Mouse (Mus musculus): ENCODE measurements around the gene Pla2g4a. TPM values are rescaled to one million over a fixed set of nuclear protein-coding genes. Genes with fewer than 3 reads are reported as not detected.
"Not testable (repeated sequence)": the region's sequence is repeated elsewhere in the genome, so short reads cannot be mapped to it uniquely, and the experiment has no call there.

Pla2g4a gene
- polyA plus RNA-seq, 1 experiment from 2014 or later, result 0.89 TPM

GRCm38 (mm10) chr1:149950656-149951055, 10.4 kb downstream of the Pla2g4a start:
- no peaks in the 10 kb centered on the region for H3K4me1 ChIP-seq (replicated peaks)
- no peaks in the 10 kb centered on the region for H3K27me3 ChIP-seq
- no peak overlapping the region for H3K4me3 ChIP-seq (replicated peaks)
- H3K36me3 ChIP-seq, result no peaks in the 10 kb centered on the region
- WGBS, result 81% methylated on average over 3 of the region's 3 CpGs
- no peak overlapping the region for H3K9ac ChIP-seq (replicated peaks)
- H3K27ac ChIP-seq, result no peak overlapping the region
- H3K4me2 ChIP-seq (replicated peaks), result no peak overlapping the region
- no peaks in the 10 kb centered on the region for H3K9me3 ChIP-seq
- ATAC-seq, result no peak

GRCm38 (mm10) chr1:149950254-149950653, 10.8 kb downstream of the Pla2g4a start:
- H3K4me3 ChIP-seq (replicated peaks), result no peak overlapping the region
- no peak overlapping the region for H3K4me2 ChIP-seq (replicated peaks)
- no peaks in the 10 kb centered on the region for H3K36me3 ChIP-seq
- no peak overlapping the region for H3K9ac ChIP-seq (replicated peaks)
- ATAC-seq, result no peak
- 86% methylated on average over 1 of the region's 1 CpGs for WGBS
- H3K27me3 ChIP-seq, result no peaks in the 10 kb centered on the region
- H3K27ac ChIP-seq, result no peak overlapping the region
- no peaks in the 10 kb centered on the region for H3K4me1 ChIP-seq (replicated peaks)
- H3K9me3 ChIP-seq, result no peaks in the 10 kb centered on the region

- no peak overlapping the region for H3K27ac ChIP-seq
- no peaks in the 10 kb centered on the region for H3K27me3 ChIP-seq
- H3K9me3 ChIP-seq, result no peaks in the 10 kb centered on the region
- H3K4me3 ChIP-seq (replicated peaks), result no peak overlapping the region
- no peak for ATAC-seq
- H3K4me2 ChIP-seq (replicated peaks), result no peak overlapping the region
- 100% methylated on average over 1 of the region's 1 CpGs for WGBS
- H3K4me1 ChIP-seq (replicated peaks), result no peaks in the 10 kb centered on the region
- no peaks in the 10 kb centered on the region for H3K36me3 ChIP-seq
- no peak overlapping the region for H3K9ac ChIP-seq (replicated peaks)
Measured at GRCm38 (mm10) chr1:149949334-149949733, 11.8 kb downstream of the Pla2g4a start.

GRCm38 (mm10) chr1:149948066-149948825, 12.8 kb downstream of the Pla2g4a start:
- no peak overlapping the region for H3K4me3 ChIP-seq (replicated peaks)
- no peak overlapping the region for H3K27ac ChIP-seq
- H3K9me3 ChIP-seq, result no peaks in the 10 kb centered on the region
- no peak overlapping the region for H3K9ac ChIP-seq (replicated peaks)
- H3K36me3 ChIP-seq, result no peaks in the 10 kb centered on the region
- WGBS, result 88% methylated on average over 8 of the region's 8 CpGs
- ATAC-seq, result no peak
- no peak overlapping the region for H3K4me2 ChIP-seq (replicated peaks)
- H3K27me3 ChIP-seq, result no peaks in the 10 kb centered on the region
- no peaks in the 10 kb centered on the region for H3K4me1 ChIP-seq (replicated peaks)

GRCm38 (mm10) chr1:149946993-149947392, 14.1 kb downstream of the Pla2g4a start:
- H3K36me3 ChIP-seq, result no peaks in the 10 kb centered on the region
- no peak overlapping the region for H3K27ac ChIP-seq
- no peaks in the 10 kb centered on the region for H3K9me3 ChIP-seq
- no peak for ATAC-seq
- no peaks in the 10 kb centered on the region for H3K4me1 ChIP-seq (replicated peaks)
- no peak overlapping the region for H3K9ac ChIP-seq (replicated peaks)
- H3K4me3 ChIP-seq (replicated peaks), result no peak overlapping the region
- 68% methylated on average over 5 of the region's 5 CpGs for WGBS
- H3K4me2 ChIP-seq (replicated peaks), result no peak overlapping the region
- no peaks in the 10 kb centered on the region for H3K27me3 ChIP-seq

- no peaks in the 10 kb centered on the region for H3K36me3 ChIP-seq
- no peaks in the 10 kb centered on the region for H3K4me1 ChIP-seq (replicated peaks)
- no peak overlapping the region for H3K4me2 ChIP-seq (replicated peaks)
- no peaks in the 10 kb centered on the region for H3K9me3 ChIP-seq
- no peak for ATAC-seq
- 93% methylated on average over 3 of the region's 3 CpGs for WGBS
- no peak overlapping the region for H3K27ac ChIP-seq
- no peak overlapping the region for H3K4me3 ChIP-seq (replicated peaks)
- no peak overlapping the region for H3K9ac ChIP-seq (replicated peaks)
- H3K27me3 ChIP-seq, result no peaks in the 10 kb centered on the region
Measured at GRCm38 (mm10) chr1:149946432-149946831, 14.7 kb downstream of the Pla2g4a start.

- H3K4me3 ChIP-seq (replicated peaks), result no peak overlapping the region
- H3K9me3 ChIP-seq, result no peaks in the 10 kb centered on the region
- H3K4me1 ChIP-seq (replicated peaks), result no peaks in the 10 kb centered on the region
- no peak overlapping the region for H3K9ac ChIP-seq (replicated peaks)
- H3K4me2 ChIP-seq (replicated peaks), result no peak overlapping the region
- WGBS, result 77% methylated on average over 2 of the region's 2 CpGs
- H3K27me3 ChIP-seq, result no peaks in the 10 kb centered on the region
- no peaks in the 10 kb centered on the region for H3K36me3 ChIP-seq
- no peak for ATAC-seq
- H3K27ac ChIP-seq, result no peak overlapping the region
Measured at GRCm38 (mm10) chr1:149943611-149944010, 17.5 kb downstream of the Pla2g4a start.

- Histone ChIP-seq H3K4me1 (replicated peaks) (no peaks in the 10 kb centered on the region), H3K36me3 (no peaks in the 10 kb centered on the region), H3K27ac (no peak overlapping the region), H3K4me3 (replicated peaks) (no peak overlapping the region), H3K9me3 (no peaks in the 10 kb centered on the region), H3K9ac (replicated peaks) (no peak overlapping the region), H3K4me2 (replicated peaks) (no peak overlapping the region), H3K27me3 (no peaks in the 10 kb centered on the region)
- WGBS, result 88% methylated on average over 1 of the region's 1 CpGs
- no peak for ATAC-seq
Measured at GRCm38 (mm10) chr1:149940301-149940700, 20.8 kb downstream of the Pla2g4a start.

GRCm38 (mm10) chr1:149939261-149940032, 21.6 kb downstream of the Pla2g4a start:
- Histone ChIP-seq H3K4me3 (replicated peaks) (no peak overlapping the region), H3K27me3 (no peaks in the 10 kb centered on the region), H3K36me3 (no peaks in the 10 kb centered on the region), H3K27ac (no peak overlapping the region), H3K4me2 (replicated peaks) (no peak overlapping the region), H3K9me3 (no peaks in the 10 kb centered on the region), H3K4me1 (replicated peaks) (no peaks in the 10 kb centered on the region), H3K9ac (replicated peaks) (no peak overlapping the region)
- ATAC-seq, result no peak
- 91% methylated on average over 9 of the region's 9 CpGs for WGBS

GRCm38 (mm10) chr1:149937825-149938224, 23.3 kb downstream of the Pla2g4a start:
- Histone ChIP-seq H3K27ac (no peak overlapping the region), H3K9me3 (no peaks in the 10 kb centered on the region), H3K4me2 (replicated peaks) (no peak overlapping the region), H3K9ac (replicated peaks) (no peak overlapping the region), H3K36me3 (no peaks in the 10 kb centered on the region), H3K4me3 (replicated peaks) (no peak overlapping the region), H3K27me3 (no peaks in the 10 kb centered on the region), H3K4me1 (replicated peaks) (no peaks in the 10 kb centered on the region)
- ATAC-seq, result no peak
- WGBS, result 88% methylated on average over 4 of the region's 4 CpGs

GRCm38 (mm10) chr1:149929140-149929539, 31.9 kb downstream of the Pla2g4a start:
- no peak overlapping the region for H3K9ac ChIP-seq (replicated peaks)
- 72% methylated on average over 5 of the region's 5 CpGs for WGBS
- no peaks in the 10 kb centered on the region for H3K9me3 ChIP-seq
- H3K4me2 ChIP-seq (replicated peaks), result no peak overlapping the region
- ATAC-seq, result no peak
- H3K36me3 ChIP-seq, result no peaks in the 10 kb centered on the region
- H3K27me3 ChIP-seq, result no peaks in the 10 kb centered on the region
- H3K27ac ChIP-seq, result no peak overlapping the region
- no peak overlapping the region for H3K4me3 ChIP-seq (replicated peaks)
- H3K4me1 ChIP-seq (replicated peaks), result no peaks in the 10 kb centered on the region

GRCm38 (mm10) chr1:149923737-149924136, 37.4 kb downstream of the Pla2g4a start:
- not testable (repeated sequence) for H3K9me3 ChIP-seq; H3K27me3 ChIP-seq; H3K4me1 ChIP-seq (replicated peaks); H3K9ac ChIP-seq (replicated peaks); H3K4me3 ChIP-seq (replicated peaks); ATAC-seq; H3K27ac ChIP-seq; H3K36me3 ChIP-seq; H3K4me2 ChIP-seq (replicated peaks)
- 95% methylated on average over 1 of the region's 1 CpGs for WGBS

Measured in midbrain, embryonic 13.5 days (tissue).